Mouse (Mus musculus) urinary bladder, postnatal 25 days (tissue): Measurements from ENCODE around the gene Msmp.

ENCODE experiments used
- DNase-seq: peaks from one replicate; pipeline ENCODE4 v3.0.0; 2022; ENCODE audit warnings: low spot score

The Msmp gene

GRCm38 (mm10) chr4:43593453-43593852 lies 9.2 kb upstream of the Msmp start:
- DNase-seq, result no peak

GRCm38 (mm10) chr4:43591961-43592360 lies 7.7 kb upstream of the Msmp start:
- DNase-seq, result no peak

GRCm38 (mm10) chr4:43591543-43591942 lies 7.2 kb upstream of the Msmp start:
- no peak for DNase-seq

- DNase-seq, result no peak
Measured at GRCm38 (mm10) chr4:43587681-43588080, 3.4 kb upstream of the Msmp start.

- no peak for DNase-seq
Measured at GRCm38 (mm10) chr4:43586411-43586810, 2.1 kb upstream of the Msmp start.

- DNase-seq, result no peak
Measured at GRCm38 (mm10) chr4:43585682-43586081, 1.4 kb upstream of the Msmp start.

GRCm38 (mm10) chr4:43583421-43583820 lies 873 bp downstream of the Msmp start:
- no peak for DNase-seq

GRCm38 (mm10) chr4:43582241-43582640 lies 2.1 kb downstream of the Msmp start:
- no peak for DNase-seq

- DNase-seq, result no peak
Measured at GRCm38 (mm10) chr4:43581381-43581780, 2.9 kb downstream of the Msmp start.

GRCm38 (mm10) chr4:43580721-43581120 lies 3.6 kb downstream of the Msmp start:
- DNase-seq, result no peak

- no peak for DNase-seq
Measured at GRCm38 (mm10) chr4:43579731-43580130, 4.6 kb downstream of the Msmp start.

GRCm38 (mm10) chr4:43579256-43579655 lies 5.0 kb downstream of the Msmp start:
- DNase-seq, result no peak

- DNase-seq, result peak; percentile 78
Measured at GRCm38 (mm10) chr4:43578376-43579204, 5.7 kb downstream of the Msmp start, which contains the start of the genes Rgp1 and Gba2. Gene Rgp1, plus strand, starts transcription at chr4:43578715. Gene Gba2, minus strand, starts transcription at chr4:43578873.

GRCm38 (mm10) chr4:43577237-43577881 lies 6.9 kb downstream of the Msmp start:
- no peak for DNase-seq

GRCm38 (mm10) chr4:43575356-43575755 lies 8.9 kb downstream of the Msmp start:
- no peak for DNase-seq

- no peak for DNase-seq
Measured at GRCm38 (mm10) chr4:43573561-43573960, 10.7 kb downstream of the Msmp start.

GRCm38 (mm10) chr4:43571395-43572045 lies 12.8 kb downstream of the Msmp start:
- no peak for DNase-seq

GRCm38 (mm10) chr4:43567140-43567539 lies 17.2 kb downstream of the Msmp start:
- DNase-seq, result no peak

GRCm38 (mm10) chr4:43564231-43564630 lies 20.1 kb downstream of the Msmp start:
- no peak for DNase-seq

- no peak for DNase-seq
Measured at GRCm38 (mm10) chr4:43563601-43563875, 20.8 kb downstream of the Msmp start.

GRCm38 (mm10) chr4:43562769-43563600 lies 21.3 kb downstream of the Msmp start:
- no peak for DNase-seq
